Mouse (Mus musculus) heart, embryonic 16.5 days (tissue): ENCODE data around the gene Mex3d. TPM values are rescaled to one million over a fixed set of nuclear protein-coding genes. Genes with fewer than 3 reads are reported as not detected.

Experiments used
- ATAC-seq: fragments of 200-750 bp; cut with Nextera tagmentation; replicated peaks from 2 replicates; pipeline ENCODE4 v1.8.0; 2017; ENCODE audit warnings: moderate number of reproducible peaks; ENCODE audit not compliant: insufficient read depth, low FRiP score; ENCODE audit errors: extremely low read depth
- H3K27ac ChIP-seq: fragments of 300-500 bp; sonication (generic); 2 replicates; pipeline ENCODE4 v1.5.1; 2014; ENCODE audit warnings: mild to moderate bottlenecking, low read length, control low read depth, moderate library complexity
- H3K27me3 ChIP-seq: fragments of 300-500 bp; sonication (generic); 2 replicates; pipeline ENCODE4 v1.6.1; 2014; ENCODE audit warnings: low read length, mixed read lengths; ENCODE audit not compliant: control insufficient read depth, insufficient read depth
- H3K36me3 ChIP-seq: fragments of 300-500 bp; sonication (generic); 2 replicates; pipeline ENCODE4 v1.6.1; 2014; ENCODE audit not compliant: control insufficient read depth, insufficient read depth
- H3K4me1 ChIP-seq: fragments of 300-500 bp; sonication (generic); 2 replicates; pipeline ENCODE4 v1.6.1; 2014; ENCODE audit warnings: low read length, mixed read lengths; ENCODE audit not compliant: control insufficient read depth, insufficient read depth
- H3K4me2 ChIP-seq: fragments of 300-500 bp; sonication (generic); 2 replicates; pipeline ENCODE4 v1.6.1; 2014; ENCODE audit warnings: low read depth, mild to moderate bottlenecking, control low read depth, low read length
- H3K4me3 ChIP-seq: fragments of 300-500 bp; sonication (generic); 2 replicates; pipeline ENCODE4 v1.5.1; 2014; ENCODE audit warnings: mild to moderate bottlenecking, control low read depth, low read length
- H3K9ac ChIP-seq: fragments of 300-500 bp; sonication (generic); 2 replicates; pipeline ENCODE4 v1.6.1; 2014; ENCODE audit warnings: low read length, control low read depth
- H3K9me3 ChIP-seq: fragments of 300-500 bp; sonication (generic); replicated peaks from 2 replicates; pipeline ENCODE4 v1.6.1; 2016; ENCODE audit warnings: low read length; ENCODE audit not compliant: control insufficient read depth
- WGBS: fragments of 180-500 bp; shearing (Covaris S2); extraction: QIAGEN DNeasy Blood & Tissue Kit; methylation state at CpG from one replicate; pipeline ENCODE4 v1.1.7; 2014; 5-methylcytosine and 5-hydroxymethylcytosine counted together
- microRNA-seq: library from miRNA; unstranded; fragments of <30 nt; microRNA quantifications from one replicate; pipeline ENCODE4, GENCODE M21; 2017
- polyA plus RNA-seq: library from polyadenylated mRNA; unstranded; fragments of >200 nt; fragmentation: Nextera tagmentation; extraction: Ambion mirVana; gene quantifications from 2 replicates; pipeline ENCODE4 v1.2.1, GENCODE M21; 2015

Mex3d gene
- polyA plus RNA-seq, 1 experiment from 2014 or later: 2.8 TPM

- Histone ChIP-seq H3K4me2 (0 out of 2 replicates have a peak overlapping the region, but pooled peaks have one; percentile 14), H3K36me3 (no peaks in the 10 kb centered on the region), H3K9me3 (no peaks in the 10 kb centered on the region)
Observed at GRCm38 (mm10) chr10:80339941-80340750, 47.3 kb downstream of the Mex3d start.

DNA sequence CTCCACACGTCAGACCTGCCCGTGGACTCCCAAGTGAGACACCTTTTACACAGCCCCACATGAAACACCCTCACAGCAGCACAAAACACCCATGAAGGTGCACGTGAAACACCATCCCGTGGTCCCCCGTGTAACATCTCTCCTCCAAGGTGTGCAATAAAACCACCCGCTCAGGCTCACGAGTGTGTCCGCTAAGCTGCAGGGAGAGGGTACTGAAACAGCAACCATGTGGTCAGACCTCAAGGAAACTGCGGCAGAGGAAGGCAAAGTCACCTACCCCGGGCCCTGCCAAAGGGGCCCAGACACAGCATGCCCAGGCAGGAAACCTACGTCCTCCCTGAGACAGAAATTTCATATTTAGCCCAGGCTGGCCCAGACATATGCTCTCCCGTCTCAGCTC, 51.2 kb downstream of the Mex3d start:
- no peaks in the 10 kb centered on the region for H3K36me3 ChIP-seq
- no peak for ATAC-seq
- no peak overlapping the region for H3K4me2 ChIP-seq
- no peak overlapping the region for H3K9ac ChIP-seq
- H3K9me3 ChIP-seq: no peaks in the 10 kb centered on the region
- 84% methylated on average over 12 of the region's 12 CpGs for WGBS
- no peak overlapping the region for H3K4me3 ChIP-seq
- H3K4me1 ChIP-seq: no peaks in the 10 kb centered on the region
- peaks cover 22% of the 10 kb centered on the region for H3K27me3 ChIP-seq
- no peak overlapping the region for H3K27ac ChIP-seq

More at GRCm38 (mm10) chr10:80339941-80340750, 47.3 kb downstream of the Mex3d start:
- Histone ChIP-seq H3K27ac (no peak overlapping the region), H3K27me3 (peaks cover 40% of the 10 kb centered on the region), H3K4me1 (peaks cover 24% of the 10 kb centered on the region), H3K4me3 (no peak overlapping the region), H3K9ac (no peak overlapping the region)
- no peak for ATAC-seq
- WGBS: 23% methylated on average over 19 of the region's 19 CpGs

DNA sequence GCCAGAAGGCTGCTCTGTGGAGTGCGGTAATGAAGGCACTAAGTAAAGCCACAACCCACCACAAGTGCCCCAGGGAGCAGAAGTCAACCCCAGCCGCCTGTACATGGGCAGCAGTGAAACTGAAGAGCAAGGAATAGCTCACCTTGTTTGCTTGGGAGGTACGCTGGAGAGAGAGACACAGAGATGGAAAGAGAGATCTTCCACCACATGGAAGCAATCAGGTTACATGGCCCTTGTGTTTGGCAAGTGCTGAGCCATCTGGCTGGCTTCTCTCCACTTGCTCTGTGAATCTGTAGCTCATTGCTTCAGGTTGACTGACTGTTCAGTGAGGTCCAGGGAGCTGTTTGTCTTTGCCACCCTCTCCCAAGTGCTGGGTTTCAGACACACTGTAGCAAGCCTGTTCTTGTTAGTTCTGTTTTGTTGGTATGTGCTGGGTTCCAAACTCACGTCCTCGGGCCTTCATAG, 54.9 kb downstream of the Mex3d start:
- no peak overlapping the region for H3K4me3 ChIP-seq
- no peak for ATAC-seq
- H3K9me3 ChIP-seq: no peaks in the 10 kb centered on the region
- WGBS: 81% methylated on average over 5 of the region's 5 CpGs
- H3K36me3 ChIP-seq: no peaks in the 10 kb centered on the region
- H3K4me2 ChIP-seq: no peak overlapping the region
- H3K9ac ChIP-seq: no peak overlapping the region
- H3K27ac ChIP-seq: no peak overlapping the region
- peaks cover 12% of the 10 kb centered on the region; the same call in 1 of the 2 replicates for H3K4me1 ChIP-seq
- peaks cover 15% of the 10 kb centered on the region for H3K27me3 ChIP-seq

DNA sequence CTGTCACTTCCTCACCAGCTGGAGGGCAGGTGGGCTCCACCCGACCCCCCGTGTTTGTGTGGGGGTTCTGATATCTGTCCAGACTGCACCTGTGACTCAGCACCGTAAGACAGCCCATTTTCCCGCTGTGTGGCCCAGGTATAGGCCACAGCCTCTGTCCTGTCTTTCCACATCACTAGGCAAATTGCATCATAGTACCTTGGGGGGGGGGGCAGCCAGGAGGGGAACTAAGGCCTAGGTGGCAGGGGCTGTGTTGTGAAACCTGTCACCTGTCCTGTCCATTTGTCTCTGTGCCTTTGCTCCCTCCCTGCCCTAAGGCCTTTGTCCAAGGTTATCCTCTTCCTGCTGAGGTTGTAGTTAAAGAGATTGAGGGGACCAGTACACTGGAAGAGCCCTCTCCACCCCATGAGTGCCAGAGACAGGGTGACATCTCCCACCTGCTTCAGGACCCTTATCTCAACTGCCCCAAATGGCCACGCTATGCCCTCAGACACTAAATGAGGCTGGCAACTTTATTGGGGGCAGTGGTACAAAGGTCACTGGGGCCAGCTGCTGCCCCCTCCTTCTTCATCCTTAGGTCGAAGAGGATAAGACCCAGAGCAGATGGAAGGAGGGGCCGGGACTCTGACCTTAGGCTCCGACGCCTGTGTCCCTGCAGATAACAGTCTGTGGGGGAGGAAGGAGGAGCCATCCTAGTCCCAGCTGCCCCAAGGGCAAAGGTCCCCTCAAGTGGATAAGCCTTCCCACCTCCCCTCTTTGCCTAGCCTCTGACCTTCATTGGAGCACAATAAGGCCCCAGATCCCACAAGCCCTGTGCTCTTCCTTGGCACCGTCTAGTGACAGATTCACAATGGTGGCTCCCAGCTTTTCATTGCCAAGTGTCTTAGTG, 55.6 kb downstream of the Mex3d start:
- Histone ChIP-seq H3K4me3 (no peak overlapping the region), H3K36me3 (no peaks in the 10 kb centered on the region), H3K4me2 (no peak overlapping the region), H3K27ac (no peak overlapping the region), H3K9ac (no peak overlapping the region), H3K4me1 (peaks cover 12% of the 10 kb centered on the region; the same call in 1 of the 2 replicates), H3K9me3 (no peaks in the 10 kb centered on the region), H3K27me3 (peaks cover 15% of the 10 kb centered on the region)
- WGBS: 50% methylated on average over 10 of the region's 10 CpGs
- ATAC-seq: no peak

GRCm38 (mm10) chr10:80330888-80331287, 56.6 kb downstream of the Mex3d start:
- Histone ChIP-seq H3K4me3 (no peak overlapping the region), H3K27me3 (peaks cover 15% of the 10 kb centered on the region), H3K27ac (no peak overlapping the region), H3K4me1 (peaks cover 12% of the 10 kb centered on the region; the same call in 1 of the 2 replicates), H3K9me3 (no peaks in the 10 kb centered on the region), H3K9ac (no peak overlapping the region), H3K36me3 (no peaks in the 10 kb centered on the region), H3K4me2 (peak overlapping the region; percentile 74; the same call in 1 of the 2 replicates)
- WGBS: 42% methylated on average over 2 of the region's 2 CpGs
- no peak for ATAC-seq

Small RNA genes lying within 50 kb of the gene (microRNA-seq; reads per million reads assigned to microRNA genes)
- not detected for gene Gm22721

Other genes starting within 250 kb of the Mex3d start
- gene Atp5d, start 249.0 kb downstream of the Mex3d start, polyA plus RNA-seq: 1,107 and 1,132 TPM in 2 replicates
- gene Cbarp, start 246.8 kb downstream of the Mex3d start, polyA plus RNA-seq: 2.5 TPM in 2 replicates
- gene Midn, start 239.4 kb downstream of the Mex3d start, polyA plus RNA-seq: 10.3 and 13.0 TPM in 2 replicates
- gene Cirbp, start 221.7 kb downstream of the Mex3d start, polyA plus RNA-seq: 85.3 and 87.6 TPM in 2 replicates
- 9.7 and 10.7 TPM in 2 replicates for gene 1600002K03Rik, start 214.7 kb downstream of the Mex3d start, polyA plus RNA-seq
- gene Efna2, start 208.2 kb downstream of the Mex3d start, polyA plus RNA-seq: 6.0 and 6.8 TPM in 2 replicates
- 31.9 and 40.1 TPM in 2 replicates for gene Mum1, start 161.2 kb downstream of the Mex3d start, polyA plus RNA-seq
- gene Ndufs7, start 138.5 kb downstream of the Mex3d start, polyA plus RNA-seq: 596 and 743 TPM in 2 replicates
- gene Gamt, start 126.6 kb downstream of the Mex3d start, polyA plus RNA-seq: 50.3 and 51.6 TPM in 2 replicates
- gene Dazap1, start 126.2 kb downstream of the Mex3d start, polyA plus RNA-seq: 30.7 and 33.9 TPM in 2 replicates
- gene Rps15, start 95.2 kb downstream of the Mex3d start, polyA plus RNA-seq: 536 and 549 TPM in 2 replicates
- gene Apc2, start 91.7 kb downstream of the Mex3d start, polyA plus RNA-seq: 1.5 TPM in 2 replicates
- 33.5 and 35.8 TPM in 2 replicates for gene 2310011J03Rik, start 67.1 kb downstream of the Mex3d start, polyA plus RNA-seq
- 1.6 and 1.9 TPM in 2 replicates for gene Pcsk4, start 58.2 kb downstream of the Mex3d start, polyA plus RNA-seq
- 1.8 and 2.6 TPM in 2 replicates for gene Reep6, start 57.7 kb downstream of the Mex3d start, polyA plus RNA-seq
- 15.5 and 16.0 TPM in 2 replicates for gene Adamtsl5, start 39.2 kb downstream of the Mex3d start, polyA plus RNA-seq
- 0.07 and 0.14 TPM in 2 replicates for gene Plk5, start 31.2 kb downstream of the Mex3d start, polyA plus RNA-seq
- gene Mbd3, start 11.9 kb upstream of the Mex3d start, polyA plus RNA-seq: 136 and 155 TPM in 2 replicates
- gene Uqcr11, start 19.2 kb upstream of the Mex3d start, polyA plus RNA-seq: 1,492 and 1,877 TPM in 2 replicates
- 41.9 and 47.0 TPM in 2 replicates for gene Tcf3, start 46.0 kb upstream of the Mex3d start, polyA plus RNA-seq
- not detected in 2 replicates for gene Onecut3, start 107.2 kb upstream of the Mex3d start, polyA plus RNA-seq
- gene Atp8b3, start 151.5 kb upstream of the Mex3d start, polyA plus RNA-seq: 0.03 and 0.04 TPM in 2 replicates
- 15.0 and 16.5 TPM in 2 replicates for gene Rexo1, start 173.9 kb upstream of the Mex3d start, polyA plus RNA-seq
- 5.8 and 6.0 TPM in 2 replicates for gene Klf16, start 189.7 kb upstream of the Mex3d start, polyA plus RNA-seq
- gene Abhd17a, start 202.7 kb upstream of the Mex3d start, polyA plus RNA-seq: 79.5 and 91.7 TPM in 2 replicates
- 60.1 and 68.4 TPM in 2 replicates for gene Scamp4, start 215.2 kb upstream of the Mex3d start, polyA plus RNA-seq
- 3.5 and 4.0 TPM in 2 replicates for gene Adat3, start 215.2 kb upstream of the Mex3d start, polyA plus RNA-seq
- 2.2 and 2.8 TPM in 2 replicates for gene Gm49322, start 218.4 kb upstream of the Mex3d start, polyA plus RNA-seq
- 50.7 and 103 TPM in 2 replicates for gene Csnk1g2, start 235.2 kb upstream of the Mex3d start, polyA plus RNA-seq